Mouse (Mus musculus): ENCODE measurements around the gene Mchr1. TPM values are rescaled to one million over a fixed set of nuclear protein-coding genes. Genes with fewer than 3 reads are reported as not detected.

Gene Mchr1
- polyA plus RNA-seq, 1 experiment, result 1.0 TPM

- DNase-seq, result no peak
- WGBS, result 59% methylated on average over 9 of the region's 9 CpGs
- TF ChIP-seq POLR2A (IDR thresholded peaks at IDR 0.05; ENCODE audit: borderline replicate concordance, extremely low read depth, low read depth, low read length) (no peak), CTCF (IDR thresholded peaks at IDR 0.05; ENCODE audit: insufficient read depth, low read length) (no peak)
- no peak overlapping the region for H3K4me3 ChIP-seq (replicated peaks; ENCODE audit: extremely low read depth, low read depth, low read length)
- H3K4me1 ChIP-seq (ENCODE audit: control insufficient read depth, insufficient read depth, low read length), result no peaks in the 10 kb centered on the region
These were observed 23.0 kb downstream of the Mchr1 start for GRCm38 (mm10) chr15:81258296-81258695.

GRCm38 (mm10) chr15:81259304-81259703 lies 24.0 kb downstream of the Mchr1 start:
- DNase-seq, result no peak
- WGBS, result 88% methylated on average over 5 of the region's 5 CpGs
- TF ChIP-seq POLR2A (IDR thresholded peaks at IDR 0.05; ENCODE audit: borderline replicate concordance, extremely low read depth, low read depth, low read length), result no peak
- no peak for TF ChIP-seq CTCF (IDR thresholded peaks at IDR 0.05; ENCODE audit: insufficient read depth, low read length)
- Histone ChIP-seq H3K4me1 (ENCODE audit: control insufficient read depth, insufficient read depth, low read length) (no peaks in the 10 kb centered on the region), H3K4me3 (replicated peaks; ENCODE audit: extremely low read depth, low read depth, low read length) (no peak overlapping the region)

GRCm38 (mm10) chr15:81260208-81260607 lies 24.9 kb downstream of the Mchr1 start:
- Histone ChIP-seq H3K4me3 (replicated peaks; ENCODE audit: extremely low read depth, low read depth, low read length) (no peak overlapping the region), H3K4me1 (ENCODE audit: control insufficient read depth, insufficient read depth, low read length) (no peaks in the 10 kb centered on the region; the same call in 1 of the 2 replicates)
- WGBS, result 70% methylated on average over 9 of the region's 9 CpGs
- TF ChIP-seq CTCF (IDR thresholded peaks at IDR 0.05; ENCODE audit: insufficient read depth, low read length), result no peak
- TF ChIP-seq POLR2A (IDR thresholded peaks at IDR 0.05; ENCODE audit: borderline replicate concordance, extremely low read depth, low read depth, low read length), result no peak
- DNase-seq, result no peak

GRCm38 (mm10) chr15:81264392-81265095 lies 29.2 kb downstream of the Mchr1 start:
- Histone ChIP-seq H3K4me3 (replicated peaks; ENCODE audit: extremely low read depth, low read depth, low read length) (no peak overlapping the region), H3K4me1 (ENCODE audit: control insufficient read depth, insufficient read depth, low read length) (no peaks in the 10 kb centered on the region; the same call in 1 of the 2 replicates)
- WGBS, result 49% methylated on average over 16 of the region's 16 CpGs
- TF ChIP-seq POLR2A (IDR thresholded peaks at IDR 0.05; ENCODE audit: borderline replicate concordance, extremely low read depth, low read depth, low read length) (no peak), CTCF (IDR thresholded peaks at IDR 0.05; ENCODE audit: insufficient read depth, low read length) (no peak)
- no peak for DNase-seq

GRCm38 (mm10) chr15:81267416-81267815 lies 32.1 kb downstream of the Mchr1 start:
- 58% methylated on average over 2 of the region's 2 CpGs for WGBS
- no peak for DNase-seq
- TF ChIP-seq POLR2A (IDR thresholded peaks at IDR 0.05; ENCODE audit: borderline replicate concordance, extremely low read depth, low read depth, low read length), result no peak
- TF ChIP-seq CTCF (IDR thresholded peaks at IDR 0.05; ENCODE audit: insufficient read depth, low read length), result no peak
- no peak overlapping the region for H3K4me3 ChIP-seq (replicated peaks; ENCODE audit: extremely low read depth, low read depth, low read length)
- H3K4me1 ChIP-seq (ENCODE audit: control insufficient read depth, insufficient read depth, low read length), result peaks cover 2% of the 10 kb centered on the region; the same call in 1 of the 2 replicates

GRCm38 (mm10) chr15:81272305-81273053 lies 37.2 kb downstream of the Mchr1 start:
- 18% methylated on average over 13 of the region's 13 CpGs for WGBS
- peaks cover 2% of the 10 kb centered on the region; the same call in 1 of the 2 replicates for H3K4me1 ChIP-seq (ENCODE audit: control insufficient read depth, insufficient read depth, low read length)
- peak; percentile 12 for DNase-seq
- no peak overlapping the region for H3K4me3 ChIP-seq (replicated peaks; ENCODE audit: extremely low read depth, low read depth, low read length)
- no peak for TF ChIP-seq POLR2A (IDR thresholded peaks at IDR 0.05; ENCODE audit: borderline replicate concordance, extremely low read depth, low read depth, low read length)
- TF ChIP-seq CTCF (IDR thresholded peaks at IDR 0.05; ENCODE audit: insufficient read depth, low read length), result no peak

GRCm38 (mm10) chr15:81273361-81273760 lies 38.1 kb downstream of the Mchr1 start:
- H3K4me1 ChIP-seq (ENCODE audit: control insufficient read depth, insufficient read depth, low read length), result peaks cover 2% of the 10 kb centered on the region; the same call in 1 of the 2 replicates
- H3K4me3 ChIP-seq (replicated peaks; ENCODE audit: extremely low read depth, low read depth, low read length), result no peak overlapping the region
- 65% methylated on average over 2 of the region's 2 CpGs for WGBS
- DNase-seq, result no peak
- TF ChIP-seq CTCF (IDR thresholded peaks at IDR 0.05; ENCODE audit: insufficient read depth, low read length), result no peak
- no peak for TF ChIP-seq POLR2A (IDR thresholded peaks at IDR 0.05; ENCODE audit: borderline replicate concordance, extremely low read depth, low read depth, low read length)

- no peak for TF ChIP-seq CTCF (IDR thresholded peaks at IDR 0.05; ENCODE audit: insufficient read depth, low read length)
- no peak for TF ChIP-seq POLR2A (IDR thresholded peaks at IDR 0.05; ENCODE audit: borderline replicate concordance, extremely low read depth, low read depth, low read length)
- no peaks in the 10 kb centered on the region for H3K4me1 ChIP-seq (ENCODE audit: control insufficient read depth, insufficient read depth, low read length)
- DNase-seq, result no peak
- no peak overlapping the region for H3K4me3 ChIP-seq (replicated peaks; ENCODE audit: extremely low read depth, low read depth, low read length)
- WGBS, result 44% methylated on average over 11 of the region's 11 CpGs
These were observed 42.6 kb downstream of the Mchr1 start for GRCm38 (mm10) chr15:81277928-81278327.

- DNase-seq, result no peak
- no peak overlapping the region for H3K4me3 ChIP-seq (replicated peaks; ENCODE audit: extremely low read depth, low read depth, low read length)
- H3K4me1 ChIP-seq (ENCODE audit: control insufficient read depth, insufficient read depth, low read length), result no peaks in the 10 kb centered on the region
- TF ChIP-seq POLR2A (IDR thresholded peaks at IDR 0.05; ENCODE audit: borderline replicate concordance, extremely low read depth, low read depth, low read length) (no peak), CTCF (IDR thresholded peaks at IDR 0.05; ENCODE audit: insufficient read depth, low read length) (no peak)
- 85% methylated on average over 6 of the region's 6 CpGs for WGBS
These were observed 43.4 kb downstream of the Mchr1 start for GRCm38 (mm10) chr15:81278699-81279098.

Measured in lung, adult 2 months (tissue).